Mouse (Mus musculus): ENCODE results near the gene Syn2. TPM values are rescaled to one million over a fixed set of nuclear protein-coding genes. Genes with fewer than 3 reads are reported as not detected.

Gene Syn2
- polyA plus RNA-seq, 1 experiment: 51.2 TPM

- peak; percentile 8 for DNase-seq (ENCODE audit: low read depth)
- TF ChIP-seq POLR2A (IDR thresholded peaks at IDR 0.05; ENCODE audit: borderline replicate concordance, extremely low read depth, insufficient read depth, insufficient read length, poor library complexity, severe bottlenecking) (no peak), CTCF (IDR thresholded peaks at IDR 0.05; ENCODE audit: borderline replicate concordance, extremely low read depth, insufficient read depth, insufficient read length) (no peak)
These were observed 140.0 kb downstream of the Syn2 start for GRCm38 (mm10) chr6:115274705-115275104.

- TF ChIP-seq POLR2A (IDR thresholded peaks at IDR 0.05; ENCODE audit: borderline replicate concordance, extremely low read depth, insufficient read depth, insufficient read length, poor library complexity, severe bottlenecking) (no peak), CTCF (IDR thresholded peaks at IDR 0.05; ENCODE audit: borderline replicate concordance, extremely low read depth, insufficient read depth, insufficient read length) (no peak)
- no peak for DNase-seq (ENCODE audit: low read depth)
These were observed 140.6 kb downstream of the Syn2 start for GRCm38 (mm10) chr6:115275116-115275815.

- TF ChIP-seq CTCF (IDR thresholded peaks at IDR 0.05; ENCODE audit: borderline replicate concordance, extremely low read depth, insufficient read depth, insufficient read length) (no peak), POLR2A (IDR thresholded peaks at IDR 0.05; ENCODE audit: borderline replicate concordance, extremely low read depth, insufficient read depth, insufficient read length, poor library complexity, severe bottlenecking) (no peak)
- DNase-seq (ENCODE audit: low read depth): no peak
These were observed 143.4 kb downstream of the Syn2 start for GRCm38 (mm10) chr6:115278086-115278485.

GRCm38 (mm10) chr6:115279639-115280038, 144.9 kb downstream of the Syn2 start:
- no peak for DNase-seq (ENCODE audit: low read depth)
- TF ChIP-seq POLR2A (IDR thresholded peaks at IDR 0.05; ENCODE audit: borderline replicate concordance, extremely low read depth, insufficient read depth, insufficient read length, poor library complexity, severe bottlenecking) (no peak), CTCF (IDR thresholded peaks at IDR 0.05; ENCODE audit: borderline replicate concordance, extremely low read depth, insufficient read depth, insufficient read length) (no peak)

GRCm38 (mm10) chr6:115284153-115284552, 149.5 kb downstream of the Syn2 start:
- DNase-seq (ENCODE audit: low read depth): no peak
- TF ChIP-seq CTCF (IDR thresholded peaks at IDR 0.05; ENCODE audit: borderline replicate concordance, extremely low read depth, insufficient read depth, insufficient read length): no peak
- TF ChIP-seq POLR2A (IDR thresholded peaks at IDR 0.05; ENCODE audit: borderline replicate concordance, extremely low read depth, insufficient read depth, insufficient read length, poor library complexity, severe bottlenecking): no peak

GRCm38 (mm10) chr6:115286441-115286840, 151.7 kb downstream of the Syn2 start:
- TF ChIP-seq POLR2A (IDR thresholded peaks at IDR 0.05; ENCODE audit: borderline replicate concordance, extremely low read depth, insufficient read depth, insufficient read length, poor library complexity, severe bottlenecking) (no peak), CTCF (IDR thresholded peaks at IDR 0.05; ENCODE audit: borderline replicate concordance, extremely low read depth, insufficient read depth, insufficient read length) (no peak)
- no peak for DNase-seq (ENCODE audit: low read depth)

- DNase-seq (ENCODE audit: low read depth): no peak
- TF ChIP-seq CTCF (IDR thresholded peaks at IDR 0.05; ENCODE audit: borderline replicate concordance, extremely low read depth, insufficient read depth, insufficient read length) (no peak), POLR2A (IDR thresholded peaks at IDR 0.05; ENCODE audit: borderline replicate concordance, extremely low read depth, insufficient read depth, insufficient read length, poor library complexity, severe bottlenecking) (no peak)
These were observed 153.5 kb downstream of the Syn2 start for GRCm38 (mm10) chr6:115288223-115288622.

- TF ChIP-seq CTCF (IDR thresholded peaks at IDR 0.05; ENCODE audit: borderline replicate concordance, extremely low read depth, insufficient read depth, insufficient read length) (no peak), POLR2A (IDR thresholded peaks at IDR 0.05; ENCODE audit: borderline replicate concordance, extremely low read depth, insufficient read depth, insufficient read length, poor library complexity, severe bottlenecking) (no peak)
- peak; percentile 3 for DNase-seq (ENCODE audit: low read depth)
These were observed 155.9 kb downstream of the Syn2 start for GRCm38 (mm10) chr6:115290561-115290960.

GRCm38 (mm10) chr6:115291068-115291467, 156.4 kb downstream of the Syn2 start:
- TF ChIP-seq POLR2A (IDR thresholded peaks at IDR 0.05; ENCODE audit: borderline replicate concordance, extremely low read depth, insufficient read depth, insufficient read length, poor library complexity, severe bottlenecking): no peak
- no peak for TF ChIP-seq CTCF (IDR thresholded peaks at IDR 0.05; ENCODE audit: borderline replicate concordance, extremely low read depth, insufficient read depth, insufficient read length)
- no peak for DNase-seq (ENCODE audit: low read depth)

- TF ChIP-seq POLR2A (IDR thresholded peaks at IDR 0.05; ENCODE audit: borderline replicate concordance, extremely low read depth, insufficient read depth, insufficient read length, poor library complexity, severe bottlenecking): no peak
- no peak for TF ChIP-seq CTCF (IDR thresholded peaks at IDR 0.05; ENCODE audit: borderline replicate concordance, extremely low read depth, insufficient read depth, insufficient read length)
- no peak for DNase-seq (ENCODE audit: low read depth)
These were observed 157.1 kb downstream of the Syn2 start for GRCm38 (mm10) chr6:115291823-115292222.

- TF ChIP-seq POLR2A (IDR thresholded peaks at IDR 0.05; ENCODE audit: borderline replicate concordance, extremely low read depth, insufficient read depth, insufficient read length, poor library complexity, severe bottlenecking): no peak
- peak; percentile 9 for DNase-seq (ENCODE audit: low read depth)
These were observed 157.9 kb downstream of the Syn2 start for GRCm38 (mm10) chr6:115292621-115293020.

GRCm38 (mm10) chr6:115293877-115294276, 159.2 kb downstream of the Syn2 start:
- TF ChIP-seq POLR2A (IDR thresholded peaks at IDR 0.05; ENCODE audit: borderline replicate concordance, extremely low read depth, insufficient read depth, insufficient read length, poor library complexity, severe bottlenecking) (no peak), CTCF (IDR thresholded peaks at IDR 0.05; ENCODE audit: borderline replicate concordance, extremely low read depth, insufficient read depth, insufficient read length) (no peak)
- DNase-seq (ENCODE audit: low read depth): peak; percentile 5
